Mouse (Mus musculus) lung, embryonic 14.5 days (tissue): ENCODE data around the gene Sptlc3. TPM values are rescaled to one million over a fixed set of nuclear protein-coding genes. Genes with fewer than 3 reads are reported as not detected.

Experiments used
- ATAC-seq: fragments of 200-750 bp; cut with Nextera tagmentation; 2 replicates; pipeline ENCODE4 v1.8.0; 2017; ENCODE audit warnings: mild to moderate bottlenecking, moderate TSS enrichment, moderate library complexity; ENCODE audit not compliant: insufficient read depth
- DNase-seq: peaks from one replicate; pipeline ENCODE4 v3.0.0-alpha.2; 2015
- H3K27ac ChIP-seq: fragments of 300-500 bp; sonication (generic); 2 replicates; pipeline ENCODE4 v1.5.1; 2014; ENCODE audit warnings: low read depth, mild to moderate bottlenecking, moderate library complexity
- H3K27me3 ChIP-seq: fragments of 300-500 bp; sonication (generic); 2 replicates; pipeline ENCODE4 v1.6.1; 2014; ENCODE audit warnings: low read length, control low read depth; ENCODE audit not compliant: insufficient read depth
- H3K36me3 ChIP-seq: fragments of 300-500 bp; sonication (generic); 2 replicates; pipeline ENCODE4 v1.6.1; 2014; ENCODE audit warnings: control low read depth; ENCODE audit not compliant: insufficient read depth
- H3K4me1 ChIP-seq: fragments of 300-500 bp; sonication (generic); 2 replicates; pipeline ENCODE4 v1.6.1; 2014; ENCODE audit warnings: antibody characterized with exemption, control low read depth; ENCODE audit not compliant: insufficient read depth
- H3K4me2 ChIP-seq: fragments of 300-500 bp; sonication (generic); 2 replicates; pipeline ENCODE4 v1.6.1; 2014; ENCODE audit warnings: mild to moderate bottlenecking
- H3K4me3 ChIP-seq: fragments of 300-500 bp; sonication (generic); 2 replicates; pipeline ENCODE4 v1.5.1; 2014; ENCODE audit warnings: low read depth, low read length
- H3K9ac ChIP-seq: fragments of 300-500 bp; sonication (generic); 2 replicates; pipeline ENCODE4 v1.6.1; 2014
- H3K9me3 ChIP-seq: fragments of 300-500 bp; sonication (generic); 2 replicates; pipeline ENCODE4 v1.6.1; 2016; ENCODE audit warnings: low read depth, low read length, control low read depth
- CTCF ChIP-seq: IDR thresholded peaks from 2 replicates; pipeline ENCODE4 v1.5.1; 2016; ENCODE audit warnings: antibody characterized with exemption, low read depth
- WGBS: fragments of 180-500 bp; shearing (Covaris S2); extraction: QIAGEN DNeasy Blood & Tissue Kit; methylation state at CpG from one replicate; pipeline ENCODE4 v1.1.7; 2014; 5-methylcytosine and 5-hydroxymethylcytosine counted together
- polyA plus RNA-seq: library from polyadenylated mRNA; unstranded; fragments of >200 nt; fragmentation: Nextera tagmentation; extraction: Ambion mirVana; gene quantifications from 2 replicates; pipeline ENCODE4 v1.2.1, GENCODE M21; 2014

The Sptlc3 gene
- polyA plus RNA-seq, 1 experiment from 2014 or later, result 0.16 TPM

- Histone ChIP-seq H3K9ac (no peak overlapping the region), H3K36me3 (no peaks in the 10 kb centered on the region), H3K4me1 (peaks cover 3% of the 10 kb centered on the region; the same call in 1 of the 2 replicates), H3K4me3 (no peak overlapping the region), H3K4me2 (no peak overlapping the region), H3K27me3 (no peaks in the 10 kb centered on the region), H3K27ac (peak overlapping the region; percentile 15; the same call in 1 of the 2 replicates), H3K9me3 (no peaks in the 10 kb centered on the region)
- TF ChIP-seq CTCF, result no peak
- ATAC-seq (peak; percentile 58), DNase-seq (peak; percentile 22)
- WGBS, result 14% methylated on average over 7 of the region's 7 CpGs
Observed at GRCm38 (mm10) chr2:139608810-139609209, 115.1 kb downstream of the Sptlc3 start.

- no peak overlapping the region for H3K27ac ChIP-seq
- ATAC-seq (no peak), DNase-seq (no peak)
- no peak overlapping the region for H3K9ac ChIP-seq
- 42% methylated on average over 7 of the region's 7 CpGs for WGBS
- H3K4me2 ChIP-seq, result no peak overlapping the region
- H3K36me3 ChIP-seq, result no peaks in the 10 kb centered on the region
- no peak for TF ChIP-seq CTCF
- H3K9me3 ChIP-seq, result no peaks in the 10 kb centered on the region
- H3K4me1 ChIP-seq, result peaks cover 3% of the 10 kb centered on the region; the same call in 1 of the 2 replicates
- no peak overlapping the region for H3K4me3 ChIP-seq
- H3K27me3 ChIP-seq, result no peaks in the 10 kb centered on the region
Observed at GRCm38 (mm10) chr2:139609231-139609630, 115.5 kb downstream of the Sptlc3 start.

DNA sequence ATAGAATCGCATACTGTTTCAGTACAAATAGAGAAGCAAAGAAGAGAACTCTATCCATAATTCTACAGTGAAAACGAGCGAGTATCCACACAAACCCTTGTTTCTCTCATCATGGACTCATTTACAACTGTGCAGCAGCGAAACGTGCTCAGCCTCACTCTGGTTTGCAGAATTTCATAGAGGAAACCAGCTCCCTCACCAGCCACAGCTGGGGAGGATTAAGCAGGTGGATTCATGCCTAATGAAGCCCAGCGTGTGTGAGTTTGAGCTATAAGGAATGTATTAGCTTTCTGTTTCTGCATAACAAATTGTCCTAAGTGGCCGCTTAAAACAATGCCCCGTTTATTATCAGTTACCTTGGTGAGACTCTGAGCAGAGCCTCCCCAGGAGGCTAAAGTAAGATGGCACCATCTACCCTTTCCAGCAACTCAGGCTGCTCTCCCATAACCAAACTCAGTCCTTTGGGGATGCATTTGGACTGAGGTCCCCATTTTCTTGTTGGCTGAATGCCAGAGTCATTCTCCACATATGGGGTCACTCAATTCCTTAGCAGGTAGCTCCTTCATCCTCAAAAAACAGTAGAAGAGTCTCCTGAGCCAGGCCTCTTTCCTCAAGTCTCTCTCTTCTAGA lies 116.1 kb downstream of the Sptlc3 start:
- no peak overlapping the region for H3K27ac ChIP-seq
- no peak for DNase-seq

GRCm38 (mm10) chr2:139612410-139613107 lies 118.8 kb downstream of the Sptlc3 start:
- no peak for ATAC-seq
- H3K9me3 ChIP-seq, result no peaks in the 10 kb centered on the region
- no peaks in the 10 kb centered on the region for H3K27me3 ChIP-seq
- peak; percentile 13 for DNase-seq
- H3K36me3 ChIP-seq, result no peaks in the 10 kb centered on the region
- peaks cover 3% of the 10 kb centered on the region; the same call in 1 of the 2 replicates for H3K4me1 ChIP-seq
- H3K9ac ChIP-seq, result no peak overlapping the region
- no peak overlapping the region for H3K27ac ChIP-seq
- H3K4me2 ChIP-seq, result no peak overlapping the region
- WGBS, result 34% methylated on average over 10 of the region's 10 CpGs
- no peak for TF ChIP-seq CTCF
- H3K4me3 ChIP-seq, result no peak overlapping the region

More for the DNA sequence above, 116.1 kb downstream of the Sptlc3 start:
- no peaks in the 10 kb centered on the region for H3K9me3 ChIP-seq
- TF ChIP-seq CTCF, result no peak
- WGBS, result 51% methylated on average over 8 of the region's 8 CpGs
- peaks cover 3% of the 10 kb centered on the region; the same call in 1 of the 2 replicates for H3K4me1 ChIP-seq
- ATAC-seq, result no peak
- no peaks in the 10 kb centered on the region for H3K36me3 ChIP-seq
- H3K4me3 ChIP-seq, result no peak overlapping the region
- H3K27me3 ChIP-seq, result no peaks in the 10 kb centered on the region
- no peak overlapping the region for H3K4me2 ChIP-seq
- no peak overlapping the region for H3K9ac ChIP-seq

- Histone ChIP-seq H3K4me3 (no peak overlapping the region), H3K27me3 (no peaks in the 10 kb centered on the region), H3K27ac (no peak overlapping the region), H3K36me3 (no peaks in the 10 kb centered on the region), H3K9ac (no peak overlapping the region), H3K9me3 (no peaks in the 10 kb centered on the region), H3K4me1 (no peaks in the 10 kb centered on the region), H3K4me2 (no peak overlapping the region)
- WGBS, result 85% methylated on average over 1 of the region's 1 CpGs
- no peak for DNase-seq
- TF ChIP-seq CTCF, result no peak
- ATAC-seq, result no peak
Observed at GRCm38 (mm10) chr2:139626496-139626895, 132.8 kb downstream of the Sptlc3 start.

- Histone ChIP-seq H3K9me3 (no peaks in the 10 kb centered on the region), H3K36me3 (no peaks in the 10 kb centered on the region), H3K4me1 (no peaks in the 10 kb centered on the region), H3K4me2 (no peak overlapping the region), H3K9ac (no peak overlapping the region), H3K4me3 (no peak overlapping the region), H3K27me3 (no peaks in the 10 kb centered on the region), H3K27ac (no peak overlapping the region)
- TF ChIP-seq CTCF, result no peak
- ATAC-seq (no peak), DNase-seq (no peak)
- WGBS, result 70% methylated on average over 4 of the region's 4 CpGs
Observed at GRCm38 (mm10) chr2:139628731-139629130, 135.0 kb downstream of the Sptlc3 start.

DNA sequence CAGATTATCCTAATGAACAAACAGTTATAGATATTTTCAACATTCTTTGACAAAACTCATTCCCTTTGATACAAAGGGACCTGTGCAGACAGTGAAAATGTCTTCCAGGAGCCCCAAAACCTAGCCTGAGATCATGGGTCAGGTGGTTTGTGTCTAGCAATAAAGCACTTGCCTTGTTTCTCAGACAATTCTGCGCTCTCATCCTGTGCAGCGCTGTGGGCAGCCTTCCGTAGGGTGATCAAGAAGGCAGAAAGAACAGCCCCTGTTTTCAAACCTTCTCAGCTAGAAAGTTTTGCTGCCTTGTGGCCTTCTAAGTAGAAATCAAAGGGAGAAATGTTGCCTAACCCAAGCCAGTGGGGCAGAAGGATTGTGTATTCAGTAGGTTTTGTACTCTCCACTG lies 135.9 kb downstream of the Sptlc3 start:
- H3K27ac ChIP-seq, result no peak overlapping the region
- TF ChIP-seq CTCF, result no peak
- no peaks in the 10 kb centered on the region for H3K27me3 ChIP-seq
- no peak overlapping the region for H3K4me3 ChIP-seq
- DNase-seq, result no peak
- ATAC-seq, result no peak
- H3K9ac ChIP-seq, result no peak overlapping the region
- no peak overlapping the region for H3K4me2 ChIP-seq
- H3K36me3 ChIP-seq, result no peaks in the 10 kb centered on the region
- WGBS, result 85% methylated on average over 3 of the region's 3 CpGs
- H3K9me3 ChIP-seq, result no peaks in the 10 kb centered on the region
- H3K4me1 ChIP-seq, result no peaks in the 10 kb centered on the region
